Mouse (Mus musculus): ENCODE measurements at regions not wholly inside any gene's neighbourhood (a gene's known extent, or its start where the extent isn't known, plus 50 kb on each side); places are given as distances from the start of the nearest gene placed in this dataset.

DNA sequence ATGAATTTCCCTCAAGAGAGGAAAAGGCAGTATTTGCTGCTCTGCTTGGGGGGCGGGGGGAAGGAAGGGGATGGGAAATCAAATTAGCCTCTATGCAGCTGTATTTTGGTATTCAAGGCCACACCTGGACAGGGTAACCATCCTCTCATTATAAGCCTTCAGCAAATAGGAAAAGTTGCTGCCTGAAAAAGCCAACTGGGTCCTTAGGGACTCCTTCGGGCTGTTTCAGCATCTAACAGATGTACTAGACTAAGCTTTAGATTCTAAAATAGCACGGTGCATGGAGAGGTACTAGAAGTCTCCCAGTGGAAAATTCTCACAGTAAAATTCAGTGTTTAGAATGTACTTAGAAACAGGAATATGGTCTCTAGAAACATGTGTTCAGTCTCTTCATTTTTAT lies 183.1 kb downstream of the Gm13691 start:
- no peak for DNase-seq (ENCODE audit: low read depth)

DNA sequence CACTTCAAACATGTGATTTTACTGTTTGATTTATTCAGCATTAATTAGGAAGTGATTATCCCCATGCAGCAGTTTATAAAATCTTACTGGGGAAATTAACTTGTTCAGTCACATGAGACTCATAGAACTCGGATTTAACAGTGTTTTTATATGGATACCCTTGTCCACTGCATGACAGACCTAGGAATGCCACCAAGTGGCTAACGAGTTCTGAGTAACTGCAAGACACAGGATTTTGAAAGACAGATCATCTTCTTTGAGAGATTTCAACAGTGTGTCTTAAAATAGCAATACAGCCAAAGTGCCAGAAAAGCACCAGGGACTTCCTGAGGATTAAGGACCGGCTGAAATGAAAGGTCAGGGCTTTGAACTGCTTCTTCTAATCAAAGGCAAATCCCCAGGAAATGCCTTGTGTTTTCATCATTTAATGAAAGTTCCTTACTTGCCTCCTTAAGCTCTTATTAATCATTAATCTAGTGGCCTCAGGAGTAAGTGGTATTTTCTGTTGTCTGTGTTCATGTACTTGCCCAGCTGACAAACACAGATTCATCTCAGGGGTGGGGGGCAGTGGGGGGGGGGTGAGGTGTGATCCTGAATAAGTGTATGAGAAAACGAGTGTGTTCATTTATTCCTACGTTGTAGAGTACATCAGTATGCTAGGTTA lies 193.4 kb downstream of the Gm13691 start:
- DNase-seq (ENCODE audit: low read depth), result no peak

DNA sequence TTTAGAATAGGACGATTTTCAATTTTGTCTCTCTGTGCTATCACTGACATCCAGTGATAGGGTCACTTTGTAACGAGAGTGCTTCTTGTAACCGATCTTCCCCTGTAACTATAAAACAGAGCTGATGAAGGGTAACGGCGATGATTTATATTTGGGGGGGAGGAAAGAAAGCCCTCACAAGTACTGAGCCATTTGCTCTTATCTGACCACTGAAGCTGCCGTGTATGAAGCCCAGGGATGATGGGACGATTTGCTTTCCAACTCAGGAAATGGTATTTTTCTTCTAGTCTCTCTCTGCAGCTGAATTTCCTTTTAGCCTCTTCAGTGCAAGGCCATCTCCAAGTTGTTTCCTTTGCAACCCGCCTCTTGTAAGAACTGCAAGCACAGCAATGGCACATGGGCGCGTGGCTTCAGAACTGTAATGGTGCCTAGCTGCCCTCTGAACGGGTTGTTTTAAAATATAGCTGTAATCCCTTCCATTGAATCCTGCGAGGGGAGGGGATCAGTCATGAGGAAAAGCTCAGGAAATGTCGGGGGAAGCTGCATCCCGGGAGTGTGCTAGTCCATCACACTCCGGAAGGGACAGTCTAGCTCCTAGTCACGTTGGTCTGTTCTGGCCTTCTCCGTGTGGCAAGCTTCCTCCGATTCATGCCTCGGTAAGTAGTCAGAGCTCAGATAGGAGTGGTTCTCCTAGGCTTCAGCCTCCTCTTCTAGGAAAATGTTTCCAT lies 194.1 kb downstream of the Gm13691 start:
- DNase-seq (ENCODE audit: low read depth), result no peak

DNA sequence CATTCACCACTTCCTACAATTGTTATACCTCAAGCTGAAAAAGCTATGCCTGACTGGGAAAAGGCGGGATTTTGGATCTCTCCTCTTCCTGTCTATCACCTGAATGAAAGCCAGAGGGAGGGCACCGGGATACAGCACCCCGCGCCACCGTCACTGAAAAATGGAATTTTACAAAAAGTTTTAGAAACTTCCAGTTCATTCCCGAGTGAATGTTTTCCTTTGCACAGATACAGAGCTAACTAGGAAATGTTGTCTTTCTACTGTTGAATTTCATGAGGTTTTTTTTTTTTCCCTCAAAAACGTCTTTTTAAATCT lies 194.6 kb downstream of the Gm13691 start:
- no peak for DNase-seq (ENCODE audit: low read depth)

DNA sequence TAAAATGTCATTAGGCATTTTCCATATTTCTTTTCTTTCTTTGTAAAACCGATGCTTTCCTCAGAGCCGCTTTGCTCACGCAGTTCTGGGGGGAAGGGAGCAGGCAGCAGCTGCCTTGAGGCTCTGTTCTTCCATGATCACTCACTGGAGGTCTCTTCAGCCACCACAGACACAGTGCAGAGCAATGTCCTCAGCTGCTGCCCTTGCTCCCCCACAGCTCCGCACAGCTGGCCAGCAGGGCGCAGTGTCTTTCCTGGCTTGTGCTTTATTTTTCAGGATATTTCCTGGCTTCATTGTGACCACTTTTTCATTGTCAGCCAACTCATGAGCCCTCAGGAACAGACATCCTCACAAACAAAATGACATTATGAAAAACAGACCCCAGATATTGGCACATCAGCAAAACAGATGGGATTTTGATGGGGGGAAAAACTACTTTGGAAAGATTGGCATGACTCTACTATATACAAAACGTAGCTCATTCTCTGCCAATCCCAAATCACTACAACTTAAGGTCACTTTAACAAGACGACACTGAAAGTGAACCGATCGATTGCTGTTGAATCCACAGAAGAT lies 195.9 kb downstream of the Gm13691 start:
- no peak for DNase-seq (ENCODE audit: low read depth)

DNA sequence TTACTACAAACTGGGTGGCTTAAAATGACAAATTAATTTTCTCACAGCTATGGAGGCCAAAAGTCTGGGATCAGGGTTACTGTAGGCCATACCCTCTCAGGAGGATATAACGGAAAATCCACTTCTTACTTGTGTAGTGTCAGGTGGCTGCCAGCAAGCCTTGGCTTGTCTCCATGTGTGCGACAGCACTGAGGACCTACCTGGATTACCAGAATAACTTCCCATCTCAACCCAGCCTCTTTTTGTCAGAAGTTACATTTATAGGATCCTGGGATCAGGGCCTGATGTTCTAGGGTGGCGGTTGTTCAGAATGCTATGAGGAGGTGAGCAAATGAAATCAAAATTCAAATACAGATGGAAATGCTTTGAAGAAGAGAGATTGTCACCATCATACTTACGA lies 197.1 kb downstream of the Gm13691 start:
- DNase-seq (ENCODE audit: low read depth), result no peak

DNA sequence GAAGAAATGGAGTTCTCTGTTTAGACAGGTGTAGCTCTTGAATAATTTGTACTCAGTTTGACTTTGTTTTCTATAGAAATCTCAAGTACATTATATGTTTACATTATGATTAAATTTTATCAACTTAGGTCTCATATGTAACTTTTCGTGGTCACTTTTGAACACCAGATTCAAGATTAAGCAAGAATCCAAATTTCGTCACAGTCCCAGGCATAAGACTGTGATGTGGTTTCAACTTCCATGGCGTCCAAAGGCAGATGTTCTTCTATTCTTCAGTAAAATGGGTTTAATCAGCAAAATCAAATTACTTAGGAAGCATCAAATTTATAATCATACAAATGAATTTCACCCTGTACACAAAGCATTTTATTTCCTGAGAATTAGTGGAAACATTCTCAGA lies 198.9 kb downstream of the Gm13691 start:
- DNase-seq (ENCODE audit: low read depth), result no peak

DNA sequence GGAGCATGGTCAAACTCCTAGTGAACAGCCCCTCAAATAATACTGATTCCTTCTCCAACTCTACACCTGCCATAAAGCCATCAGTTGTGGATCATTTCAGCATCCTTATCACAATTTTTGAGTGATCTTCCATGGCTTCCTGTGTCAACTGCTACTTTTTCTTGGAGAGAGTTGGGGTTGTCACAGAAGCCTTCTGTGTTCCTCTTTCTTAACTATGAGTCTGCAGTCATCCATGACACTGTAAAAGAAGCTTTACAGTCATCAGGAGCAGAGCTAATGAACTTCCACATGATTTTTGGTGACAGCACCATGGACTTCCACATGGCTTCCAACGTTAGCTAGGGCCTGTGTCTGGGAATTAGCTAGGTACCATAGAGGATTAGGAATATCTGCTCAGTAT lies 208.1 kb downstream of the Calcrl start:
- DNase-seq (ENCODE audit: low read depth), result no peak

DNA sequence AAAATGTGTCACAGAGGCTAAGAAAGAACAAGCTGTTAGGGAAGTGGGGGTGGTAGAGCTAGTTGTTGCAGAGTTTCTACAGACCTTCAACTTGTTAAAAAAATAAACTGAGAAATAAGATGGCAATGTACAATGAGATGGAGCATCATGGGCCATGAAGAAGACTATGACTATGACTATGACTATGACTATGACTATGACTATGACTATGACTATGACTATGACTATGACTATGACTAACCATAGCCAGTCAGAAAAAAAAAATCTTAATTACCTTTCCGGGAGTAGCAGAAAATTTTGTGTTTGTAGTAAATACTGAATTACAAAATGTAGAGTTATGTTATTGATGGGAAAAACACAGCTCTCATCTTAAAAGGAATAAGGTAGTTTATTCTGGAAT lies 203.2 kb downstream of the Calcrl start:
- peak; percentile 31 for DNase-seq (ENCODE audit: low read depth)

DNA sequence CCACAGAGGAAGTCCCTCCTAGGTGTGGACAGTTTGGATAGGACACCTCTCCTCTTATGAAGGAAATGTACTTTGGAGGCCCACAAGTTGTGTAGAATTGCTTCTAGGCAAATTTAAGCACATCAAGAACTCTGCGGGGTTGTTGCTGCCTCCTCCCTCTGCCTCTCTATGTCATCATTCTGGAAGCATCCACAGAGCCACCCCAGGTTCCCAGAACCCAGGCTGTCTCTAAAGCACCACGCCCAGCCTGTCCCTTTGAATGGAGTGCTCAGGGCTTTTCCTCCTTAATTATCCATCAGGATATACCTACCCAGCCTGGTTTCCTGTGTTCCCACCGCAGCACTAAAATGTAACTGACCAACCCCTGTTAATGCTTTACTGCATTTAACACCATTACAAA lies 195.4 kb downstream of the Calcrl start:
- DNase-seq (ENCODE audit: low read depth), result no peak

DNA sequence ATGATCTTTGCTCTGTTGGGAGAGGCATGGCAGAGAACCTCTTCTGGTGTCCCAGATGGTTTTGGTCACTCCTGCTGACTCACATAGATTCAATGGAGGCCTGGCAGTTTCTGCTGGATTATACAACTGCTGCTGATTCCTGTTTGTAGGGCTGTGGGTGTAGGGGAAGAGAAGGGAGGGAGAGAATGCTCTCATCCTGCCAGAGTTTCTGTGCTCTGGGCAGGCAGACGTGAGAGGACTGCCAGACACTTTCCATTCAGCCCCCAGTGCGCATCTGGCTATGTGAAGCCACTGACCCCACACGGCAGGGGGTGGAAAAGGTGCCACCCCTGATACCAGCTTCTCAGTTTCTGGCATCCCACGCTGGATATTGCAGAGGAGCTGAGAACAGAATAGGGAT lies 189.6 kb downstream of the Calcrl start:
- DNase-seq (ENCODE audit: low read depth), result no peak

DNA sequence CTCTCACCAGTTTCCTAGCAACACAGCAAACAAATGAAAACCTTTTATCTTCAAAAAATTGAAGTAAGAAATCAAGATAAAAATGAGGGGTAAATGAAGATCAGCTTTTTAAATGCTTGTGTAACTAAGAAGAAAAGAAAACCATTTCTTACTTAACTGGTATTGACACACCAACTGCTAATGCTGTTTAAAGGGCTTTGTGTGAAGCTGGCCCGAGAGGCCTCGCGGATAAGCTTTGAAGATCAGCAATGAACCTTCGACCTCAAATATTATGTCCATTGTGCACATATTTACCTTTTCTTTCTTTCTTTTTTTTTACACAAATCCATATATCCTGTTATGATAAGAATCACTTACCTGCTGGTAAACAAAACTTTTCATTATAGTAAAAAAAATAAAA lies 184.0 kb downstream of the Calcrl start:
- no peak for DNase-seq (ENCODE audit: low read depth)

DNA sequence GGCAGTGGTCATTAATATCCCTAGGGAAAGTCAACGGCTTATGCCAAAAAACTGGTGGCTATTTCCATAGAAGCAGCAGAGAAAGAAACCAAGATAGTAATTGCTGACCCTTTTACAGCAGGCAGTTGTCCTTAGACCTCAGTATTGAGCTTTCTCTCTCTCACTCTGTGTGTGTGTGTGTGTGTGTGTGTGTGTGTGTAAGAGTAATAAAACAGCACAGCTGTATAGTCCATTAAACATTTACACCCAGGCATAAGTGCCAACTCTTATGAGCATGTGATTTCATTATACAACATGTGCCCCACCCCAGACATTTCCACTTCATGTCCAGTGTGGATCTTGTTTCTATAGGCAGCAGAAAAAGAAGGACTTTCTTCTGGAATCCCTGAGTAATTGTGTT lies 183.2 kb downstream of the Calcrl start:
- no peak for DNase-seq (ENCODE audit: low read depth)

DNA sequence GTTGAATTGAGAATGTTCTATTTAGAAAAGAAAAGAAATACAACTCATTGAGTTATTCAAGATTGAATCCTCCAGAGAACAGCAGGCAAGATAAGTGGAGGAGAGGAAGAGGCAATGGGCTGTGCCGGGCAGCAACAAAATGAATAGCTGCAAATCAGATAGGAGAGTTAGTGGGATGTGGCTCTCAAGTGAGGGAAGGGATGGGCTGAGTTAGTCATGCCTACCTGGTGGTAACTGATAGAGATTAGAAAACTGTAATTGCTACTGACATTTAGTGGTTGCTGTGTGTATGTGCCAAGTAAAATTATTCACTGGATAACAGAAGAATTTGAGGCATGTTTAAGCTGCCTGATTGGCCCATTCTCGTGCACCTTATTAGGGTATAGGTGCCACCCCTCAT lies 179.3 kb downstream of the Calcrl start:
- DNase-seq (ENCODE audit: low read depth), result no peak

DNA sequence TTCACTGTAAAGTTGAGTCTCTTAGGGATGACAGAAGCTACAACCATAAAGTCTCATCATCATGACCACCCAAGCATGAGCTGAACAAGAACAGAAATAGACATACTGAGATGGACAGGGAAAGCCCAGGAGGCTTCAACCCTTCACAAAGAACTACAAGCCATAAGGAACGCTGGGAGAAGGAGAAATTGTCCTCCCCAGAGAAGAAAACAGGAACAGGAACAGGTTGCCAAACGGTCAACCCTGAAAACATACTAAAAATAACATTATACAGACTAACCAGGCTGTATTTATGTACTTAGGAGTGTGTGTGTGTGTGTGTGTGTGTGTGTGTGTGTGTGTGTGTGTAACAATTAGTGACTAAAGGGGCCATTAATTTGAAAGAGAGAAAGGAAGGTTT lies 178.6 kb downstream of the Calcrl start:
- DNase-seq (ENCODE audit: low read depth), result no peak

DNA sequence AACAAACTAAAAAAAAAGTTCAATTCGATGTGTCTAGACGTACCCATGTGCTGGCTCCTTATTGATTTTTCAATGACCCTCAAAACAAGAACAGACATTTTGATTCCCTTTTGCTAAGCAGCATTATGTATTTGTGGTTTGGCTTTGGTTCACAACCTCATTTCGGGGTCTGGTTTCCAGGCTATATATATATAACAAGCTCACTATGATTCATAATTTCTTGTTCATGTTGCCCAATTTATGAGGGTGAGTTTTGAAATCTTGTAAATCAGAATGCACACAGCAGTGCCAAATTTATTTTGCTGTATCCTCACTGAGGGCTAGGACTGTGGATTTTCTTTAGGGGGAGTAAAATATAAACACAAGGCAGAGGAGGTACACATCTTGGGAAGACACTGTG lies 177.0 kb downstream of the Calcrl start:
- DNase-seq (ENCODE audit: low read depth), result no peak

DNA sequence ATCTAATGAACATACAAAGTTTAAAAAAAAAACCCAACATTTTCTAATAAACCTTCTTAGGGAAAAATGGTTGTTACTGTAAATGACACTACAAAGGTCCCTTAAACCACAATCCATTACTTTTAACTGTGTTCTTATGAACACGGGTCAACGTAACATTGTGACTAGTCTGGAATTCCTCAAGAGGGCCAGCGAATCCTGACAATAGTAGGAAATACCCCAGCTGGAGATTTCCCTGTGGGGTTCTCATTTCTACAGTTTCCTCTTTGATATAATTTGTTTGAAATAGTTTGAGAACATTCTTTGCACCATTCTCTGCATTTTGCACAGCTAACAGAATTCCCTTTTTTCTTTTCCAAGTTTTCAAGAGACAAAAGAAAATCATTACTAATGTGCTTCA lies 175.3 kb downstream of the Calcrl start:
- no peak for DNase-seq (ENCODE audit: low read depth)

DNA sequence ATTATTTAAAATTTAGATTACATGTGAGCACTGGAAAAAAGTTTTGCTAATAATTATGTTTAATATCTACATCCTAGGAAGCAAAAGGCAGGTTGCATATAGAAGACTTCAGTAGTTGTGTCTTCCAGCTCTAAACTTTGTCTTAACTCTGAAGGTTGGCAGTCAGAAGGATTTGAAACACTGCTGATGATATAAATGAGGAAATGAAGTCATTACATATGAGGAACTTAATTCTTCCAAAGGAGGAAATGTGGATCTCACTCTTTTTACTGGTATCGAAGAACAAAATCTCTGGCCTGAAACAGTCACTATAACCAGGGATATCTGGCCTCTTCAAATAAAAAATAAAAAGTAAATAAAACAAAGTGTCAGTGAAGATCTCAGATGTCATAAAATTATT lies 173.1 kb downstream of the Calcrl start:
- DNase-seq (ENCODE audit: low read depth), result no peak

DNA sequence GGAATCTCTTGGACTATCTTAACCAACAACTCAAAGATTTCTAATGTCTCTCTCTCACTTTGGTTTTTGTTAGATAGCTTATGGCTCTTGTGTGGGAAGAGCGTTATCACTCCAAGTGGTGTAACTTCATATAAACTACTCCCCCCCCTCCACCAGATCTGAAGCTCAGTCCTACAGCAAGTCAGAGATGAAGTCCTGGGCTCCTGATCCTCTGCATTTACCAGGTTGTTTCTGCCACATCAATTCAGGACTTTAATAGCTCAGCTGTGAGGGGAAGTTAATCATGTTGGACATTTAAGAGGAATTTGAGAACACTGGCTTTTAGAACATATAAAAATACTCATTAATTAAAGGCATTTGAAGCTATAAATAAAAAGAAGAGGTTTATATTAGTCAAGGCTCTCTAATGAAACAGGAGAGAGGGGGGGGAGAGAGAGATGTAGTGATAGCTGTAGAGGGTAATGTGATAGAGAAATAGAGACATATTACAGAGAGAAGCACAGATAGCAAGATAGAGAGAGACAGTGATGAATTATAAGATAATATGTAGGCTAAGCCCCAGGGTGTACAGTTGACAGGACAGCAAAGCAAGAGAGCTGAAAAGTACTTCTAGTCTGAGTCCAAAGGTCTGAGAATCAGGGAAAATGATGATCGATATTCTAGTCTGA lies 166.7 kb downstream of the Calcrl start:
- no peak for DNase-seq (ENCODE audit: low read depth)

DNA sequence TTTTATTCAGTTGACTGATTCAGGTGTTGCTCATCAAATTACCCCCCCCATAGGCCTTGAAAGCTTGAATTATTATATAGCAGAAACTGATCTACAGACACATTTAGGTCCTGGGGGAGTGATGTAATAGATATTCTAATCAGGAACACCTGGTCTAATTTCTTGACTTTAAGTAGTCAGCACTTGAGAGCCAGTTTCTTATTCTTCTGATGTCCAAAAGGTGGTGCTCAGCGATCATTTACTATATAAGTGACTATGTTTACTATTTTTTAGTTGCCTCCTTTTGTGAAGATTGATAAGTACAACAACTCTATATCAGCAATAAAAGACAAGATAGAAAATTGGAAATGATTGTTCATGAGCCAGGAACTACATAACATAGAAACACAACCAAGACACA lies 166.0 kb downstream of the Calcrl start:
- DNase-seq (ENCODE audit: low read depth), result no peak

DNA sequence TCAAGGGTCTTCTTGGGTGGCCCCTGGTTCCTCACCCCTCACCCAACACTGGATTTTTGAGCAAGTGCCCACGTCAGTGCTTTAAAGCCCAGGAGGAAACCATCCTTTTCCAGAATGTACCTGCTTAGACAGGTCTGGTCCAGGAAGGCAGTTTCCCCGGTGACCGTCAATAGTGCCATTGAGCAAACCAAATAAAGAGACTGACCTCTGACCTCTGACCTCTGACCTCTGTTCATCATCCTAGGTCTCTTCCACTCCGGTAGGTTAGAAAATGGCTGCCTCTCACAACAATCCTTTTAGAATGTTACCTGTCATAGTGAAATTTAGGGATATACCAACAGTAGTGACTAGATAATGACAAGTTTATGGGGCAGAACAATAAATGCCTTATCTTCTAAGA lies 164.5 kb downstream of the Calcrl start:
- peak; percentile 4 for DNase-seq (ENCODE audit: low read depth)

DNA sequence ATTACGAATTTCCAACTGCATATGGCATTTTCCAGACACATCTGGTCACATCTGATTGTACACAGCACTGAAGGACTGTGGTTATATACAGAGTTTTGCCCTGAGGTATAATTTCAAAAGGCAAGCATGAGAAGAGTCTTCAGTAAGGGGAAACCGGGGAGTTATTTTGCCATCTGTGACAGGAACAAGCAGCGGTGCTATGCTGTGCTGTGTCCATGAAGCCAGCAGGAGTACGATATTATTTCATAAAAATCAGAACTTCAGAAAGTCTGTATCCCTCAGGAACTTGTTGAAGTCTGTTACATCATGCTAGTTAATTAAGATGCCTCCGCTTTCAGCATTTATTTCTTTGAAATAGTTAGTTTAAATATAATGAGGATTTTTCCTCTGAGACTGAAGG lies 163.7 kb downstream of the Calcrl start:
- DNase-seq (ENCODE audit: low read depth), result no peak

DNA sequence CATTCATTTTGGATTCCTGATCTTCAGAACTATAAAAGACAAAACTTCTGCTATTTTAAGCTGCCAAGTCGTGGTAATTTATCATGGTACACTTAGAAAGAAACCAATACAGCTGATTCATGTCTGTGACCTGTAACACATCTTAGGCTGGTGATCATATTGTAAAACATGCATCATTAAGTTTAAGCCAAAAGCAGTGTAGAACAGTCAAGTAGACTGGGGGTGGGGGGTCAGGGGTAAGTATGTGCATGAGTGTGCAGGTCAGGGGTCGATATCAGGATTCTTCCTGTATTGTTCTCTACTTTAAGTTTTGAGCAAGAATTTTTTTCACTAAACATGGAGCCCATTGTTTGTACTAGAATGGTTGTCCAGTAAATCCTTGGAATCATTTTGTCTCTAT lies 160.7 kb downstream of the Calcrl start:
- no peak for DNase-seq (ENCODE audit: low read depth)
